Mouse (Mus musculus) heart, postnatal 0 days (tissue): ENCODE measurements around the gene Hivep1. TPM values are rescaled to one million over a fixed set of nuclear protein-coding genes. Genes with fewer than 3 reads are reported as not detected.

Experiments
- ATAC-seq: fragments of 200-750 bp; cut with Nextera tagmentation; 2 replicates; pipeline ENCODE4 v1.8.0; 2017; ENCODE audit warnings: low read depth, moderate number of reproducible peaks, moderate library complexity; ENCODE audit not compliant: insufficient read depth
- DNase-seq: peaks from one replicate; pipeline ENCODE4 v3.0.0-alpha.2; 2016; ENCODE audit warnings: low spot score
- H3K27ac ChIP-seq: fragments of 300-500 bp; sonication (generic); 2 replicates; pipeline ENCODE4 v1.5.1; 2014; ENCODE audit warnings: low read depth, mild to moderate bottlenecking
- H3K27me3 ChIP-seq: fragments of 300-500 bp; sonication (generic); 2 replicates; pipeline ENCODE4 v1.6.1; 2014; ENCODE audit warnings: low read length, mixed read lengths; ENCODE audit not compliant: control insufficient read depth, insufficient read depth
- H3K36me3 ChIP-seq: fragments of 300-500 bp; sonication (generic); replicated peaks from 2 replicates; pipeline ENCODE4 v1.6.1; 2014; ENCODE audit warnings: low read length, mixed read lengths; ENCODE audit not compliant: control insufficient read depth, insufficient read depth
- H3K4me1 ChIP-seq: fragments of 300-500 bp; sonication (generic); 2 replicates; pipeline ENCODE4 v1.6.1; 2014; ENCODE audit warnings: antibody characterized with exemption; ENCODE audit not compliant: control insufficient read depth, insufficient read depth
- H3K4me2 ChIP-seq: fragments of 300-500 bp; sonication (generic); 2 replicates; pipeline ENCODE4 v1.6.1; 2014; ENCODE audit warnings: low read depth, mild to moderate bottlenecking, low read length, moderate library complexity
- H3K4me3 ChIP-seq: fragments of 300-500 bp; sonication (generic); 2 replicates; pipeline ENCODE4 v1.5.1; 2014; ENCODE audit warnings: low read depth, low read length
- H3K9ac ChIP-seq: fragments of 300-500 bp; sonication (generic); replicated peaks from 2 replicates; pipeline ENCODE4 v1.6.1; 2014; ENCODE audit warnings: low read depth, low read length, mixed read lengths
- H3K9me3 ChIP-seq: fragments of 300-500 bp; sonication (generic); replicated peaks from 2 replicates; pipeline ENCODE4 v1.6.1; 2016; ENCODE audit warnings: low read length; ENCODE audit not compliant: control insufficient read depth
- CTCF ChIP-seq: IDR thresholded peaks from 2 replicates; pipeline ENCODE4 v1.5.1; 2016; ENCODE audit warnings: antibody characterized with exemption, control low read depth, low read depth
- EP300 ChIP-seq: IDR thresholded peaks from 2 replicates; pipeline ENCODE4 v1.6.1; 2016; ENCODE audit warnings: antibody characterized with exemption, low read depth
- WGBS: fragments of 180-500 bp; shearing (Covaris S2); extraction: QIAGEN DNeasy Blood & Tissue Kit; methylation state at CpG from one replicate; pipeline ENCODE4 v1.1.7; 2014; 5-methylcytosine and 5-hydroxymethylcytosine counted together
- polyA plus RNA-seq: library from polyadenylated mRNA; unstranded; fragments of >200 nt; fragmentation: Nextera tagmentation; extraction: Ambion mirVana; gene quantifications from 2 replicates; pipeline ENCODE4 v1.2.1, GENCODE M21; 2015
- total RNA-seq: library from RNA; depleted of rRNA; stranded (reverse); fragments of >200 nt; gene quantifications from 2 replicates; pipeline ENCODE4 v1.2.3, GENCODE M21; 2014; ENCODE audit warnings: low replicate concordance; rRNA removed

Hivep1 gene
- total and polyA plus RNA-seq, 2 experiments from 2014 or later = 3.7 to 33.5 TPM

- Histone ChIP-seq H3K36me3 (no peaks in the 10 kb centered on the region), H3K9me3 (no peaks in the 10 kb centered on the region), H3K4me1 (peaks cover 19% of the 10 kb centered on the region; the same call in 1 of the 2 replicates), H3K4me3 (no peak overlapping the region), H3K27ac (no peak overlapping the region), H3K9ac (no peak overlapping the region), H3K4me2 (no peak overlapping the region), H3K27me3 (no peaks in the 10 kb centered on the region)
- no peak for ATAC-seq
- 48% methylated on average over 3 of the region's 3 CpGs for WGBS
- TF ChIP-seq EP300 = no peak
- TF ChIP-seq CTCF = no peak
- DNase-seq = no peak
Observed at GRCm38 (mm10) chr13:42242131-42242530, 190.3 kb downstream of the Hivep1 start.

Other genes starting within 250 kb of the Hivep1 start
- gene Adtrp, start 204.3 kb upstream of the Hivep1 start, total RNA-seq = not detected in 2 replicates
- gene Adtrp, start 204.3 kb upstream of the Hivep1 start, polyA plus RNA-seq = 0.12 TPM in 1 of 2 replicates, not detected in the other
- gene Edn1, start 249.5 kb downstream of the Hivep1 start, total RNA-seq = 7.4 and 11.0 TPM in 2 replicates
- gene Edn1, start 249.5 kb downstream of the Hivep1 start, polyA plus RNA-seq = 7.2 and 7.8 TPM in 2 replicates